Mouse (Mus musculus) brain, embryonic 14.5 days (tissue): ENCODE data around the gene Siglecg.

Experiments used
- CTCF ChIP-seq: fragments of 200-500 bp; IDR thresholded peaks from 2 replicates; pipeline ENCODE4 v1.5.1; 2012; ENCODE audit warnings: inconsistent platforms, mild to moderate bottlenecking, moderate library complexity, borderline replicate concordance; ENCODE audit not compliant: insufficient read depth, insufficient read length; ENCODE audit errors: extremely low read depth
- POLR2A ChIP-seq: fragments of 200-500 bp; IDR thresholded peaks from 2 replicates; pipeline ENCODE4 v1.6.1; 2012; ENCODE audit warnings: mild to moderate bottlenecking, inconsistent platforms, borderline replicate concordance; ENCODE audit not compliant: poor library complexity, insufficient read depth, insufficient read length, severe bottlenecking; ENCODE audit errors: extremely low read depth

DNA sequence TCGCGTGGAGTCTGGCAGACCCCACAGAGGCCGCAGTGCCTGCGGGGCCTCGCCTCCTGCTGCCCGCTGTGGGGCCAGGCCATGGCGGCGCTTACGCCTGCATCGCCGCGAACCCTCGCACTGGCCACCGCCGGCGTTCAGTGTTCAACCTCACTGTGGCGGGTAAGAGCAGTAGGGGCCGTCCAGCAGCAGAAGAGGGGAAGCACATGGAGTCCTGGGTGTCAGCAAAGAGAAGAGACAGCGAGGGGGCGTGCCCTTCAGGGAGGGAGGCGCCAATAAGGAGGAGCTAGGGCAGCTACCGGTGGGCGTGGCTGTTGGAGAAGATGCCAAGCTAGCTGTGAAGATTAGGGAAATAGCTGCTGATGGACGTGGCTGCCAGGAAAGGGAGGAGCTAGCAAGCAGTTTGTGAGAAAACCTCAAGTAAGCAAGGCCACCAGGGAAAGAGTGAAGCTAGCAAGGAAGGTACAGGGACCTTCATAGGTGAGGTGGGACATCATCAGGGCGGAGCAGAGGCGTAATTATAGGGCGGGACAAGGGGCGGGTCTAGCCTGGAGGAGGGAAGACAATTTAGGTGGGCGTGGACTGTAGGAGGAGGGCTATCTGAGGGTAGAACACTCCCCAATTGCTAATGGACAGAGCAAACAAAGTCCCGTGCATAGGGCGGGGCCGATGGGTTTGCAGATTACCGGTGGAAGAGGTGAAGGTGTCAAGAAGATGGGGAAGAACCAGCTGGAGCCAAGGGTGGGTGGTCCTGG, 57.5 kb downstream of the Siglecg start:
- no peak for TF ChIP-seq CTCF
- TF ChIP-seq POLR2A = no peak
